Mouse (Mus musculus): ENCODE data around the gene 4930558K02Rik. TPM values are rescaled to one million over a fixed set of nuclear protein-coding genes. Genes with fewer than 3 reads are reported as not detected.

4930558K02Rik gene
- polyA plus RNA-seq, 1 experiment from 2014 or later, result not detected

DNA sequence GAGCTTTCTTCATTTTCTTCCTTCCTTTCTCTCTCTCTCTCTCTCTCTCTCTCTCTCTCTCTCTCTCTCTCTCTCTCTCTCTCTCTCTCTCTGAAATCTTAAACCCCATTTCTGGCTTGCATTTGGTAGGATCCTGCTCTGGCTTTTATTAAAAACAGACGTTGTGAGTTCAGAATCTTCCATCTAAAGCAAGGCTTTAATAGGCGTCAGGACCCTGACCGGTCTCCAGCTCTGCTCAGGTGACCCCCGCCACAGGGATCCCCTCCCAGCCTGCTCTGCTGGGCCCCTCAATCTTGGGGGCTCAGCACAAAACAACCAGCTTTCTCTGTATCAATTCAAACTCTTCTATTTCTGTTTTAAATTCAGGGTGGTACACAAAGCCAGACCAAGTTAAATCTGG lies 28.8 kb upstream of the 4930558K02Rik start:
- no peak overlapping the region for H3K9ac ChIP-seq (replicated peaks)
- H3K27ac ChIP-seq (ENCODE audit: low read depth), result no peak overlapping the region
- no peaks in the 10 kb centered on the region for H3K36me3 ChIP-seq (replicated peaks; ENCODE audit: insufficient read depth, low read length)
- ATAC-seq (no peak), DNase-seq (no peak)
- H3K9me3 ChIP-seq (ENCODE audit: low read length), result no peaks in the 10 kb centered on the region
- H3K4me2 ChIP-seq (ENCODE audit: low read depth, low read length), result no peak overlapping the region
- TF ChIP-seq CTCF (IDR thresholded peaks at IDR 0.05; ENCODE audit: low read depth), result no peak
- TF ChIP-seq EP300 (IDR thresholded peaks at IDR 0.05; ENCODE audit: low read depth), result no peak
- peaks cover 6% of the 10 kb centered on the region; the same call in 1 of the 2 replicates for H3K4me1 ChIP-seq (ENCODE audit: insufficient read depth)
- H3K27me3 ChIP-seq (ENCODE audit: insufficient read depth, low read length), result no peaks in the 10 kb centered on the region
- WGBS (ENCODE audit: insufficient replicate concordance), result 67% methylated on average over 4 of the region's 4 CpGs
- H3K4me3 ChIP-seq (ENCODE audit: low read depth, low read length), result no peak overlapping the region

DNA sequence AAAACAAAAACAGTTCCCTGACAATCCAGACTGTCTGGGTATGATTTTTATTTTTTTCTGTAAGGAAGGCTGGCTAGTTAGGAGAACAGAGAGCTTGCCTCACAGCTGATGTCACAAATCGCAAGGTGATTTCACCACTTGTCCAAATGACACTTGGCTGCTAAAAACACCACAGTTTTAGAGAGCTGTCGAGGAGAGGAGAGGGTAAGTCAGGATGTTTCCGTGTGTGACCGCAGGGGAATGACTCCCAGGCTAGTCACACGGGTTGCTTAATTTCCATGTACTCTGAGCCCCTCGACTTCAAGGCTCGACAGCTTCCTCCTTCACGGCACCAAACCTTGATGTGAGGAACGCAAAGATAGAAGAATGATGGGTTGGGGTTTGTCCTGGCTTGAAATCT lies 26.7 kb upstream of the 4930558K02Rik start:
- H3K36me3 ChIP-seq (replicated peaks; ENCODE audit: insufficient read depth, low read length), result no peaks in the 10 kb centered on the region
- peaks cover 6% of the 10 kb centered on the region; the same call in 1 of the 2 replicates for H3K4me1 ChIP-seq (ENCODE audit: insufficient read depth)
- 54% methylated on average over 9 of the region's 9 CpGs for WGBS (ENCODE audit: insufficient replicate concordance)
- H3K4me2 ChIP-seq (ENCODE audit: low read depth, low read length), result no peak overlapping the region
- no peak overlapping the region for H3K9ac ChIP-seq (replicated peaks)
- TF ChIP-seq EP300 (IDR thresholded peaks at IDR 0.05; ENCODE audit: low read depth), result no peak
- TF ChIP-seq CTCF (IDR thresholded peaks at IDR 0.05; ENCODE audit: low read depth), result no peak
- H3K27ac ChIP-seq (ENCODE audit: low read depth), result no peak overlapping the region
- peak; percentile 37 for ATAC-seq
- DNase-seq, result peak; percentile 33
- no peaks in the 10 kb centered on the region for H3K9me3 ChIP-seq (ENCODE audit: low read length)
- H3K27me3 ChIP-seq (ENCODE audit: insufficient read depth, low read length), result no peaks in the 10 kb centered on the region
- H3K4me3 ChIP-seq (ENCODE audit: low read depth, low read length), result no peak overlapping the region

- H3K4me3 ChIP-seq (ENCODE audit: low read depth, low read length), result peak overlapping the region; percentile 19
- ATAC-seq (peak; percentile 88), DNase-seq (peak; percentile 64)
- no peaks in the 10 kb centered on the region for H3K9me3 ChIP-seq (ENCODE audit: low read length)
- H3K27me3 ChIP-seq (ENCODE audit: insufficient read depth, low read length), result no peaks in the 10 kb centered on the region
- H3K36me3 ChIP-seq (replicated peaks; ENCODE audit: insufficient read depth, low read length), result no peaks in the 10 kb centered on the region
- TF ChIP-seq EP300 (IDR thresholded peaks at IDR 0.05; ENCODE audit: low read depth), result no peak
- TF ChIP-seq CTCF (IDR thresholded peaks at IDR 0.05; ENCODE audit: low read depth), result peak; percentile 72
- H3K4me2 ChIP-seq (ENCODE audit: low read depth, low read length), result peak overlapping the region; percentile 49
- 26% methylated on average over 23 of the region's 23 CpGs for WGBS (ENCODE audit: insufficient replicate concordance)
- H3K27ac ChIP-seq (ENCODE audit: low read depth), result peak overlapping the region; percentile 77
- H3K9ac ChIP-seq (replicated peaks), result peak overlapping the region; percentile 28
- H3K4me1 ChIP-seq (ENCODE audit: insufficient read depth), result peaks cover 8% of the 10 kb centered on the region; the same call in 1 of the 2 replicates
Measured at GRCm38 (mm10) chr1:162004821-162005770, 25.7 kb upstream of the 4930558K02Rik start.

DNA sequence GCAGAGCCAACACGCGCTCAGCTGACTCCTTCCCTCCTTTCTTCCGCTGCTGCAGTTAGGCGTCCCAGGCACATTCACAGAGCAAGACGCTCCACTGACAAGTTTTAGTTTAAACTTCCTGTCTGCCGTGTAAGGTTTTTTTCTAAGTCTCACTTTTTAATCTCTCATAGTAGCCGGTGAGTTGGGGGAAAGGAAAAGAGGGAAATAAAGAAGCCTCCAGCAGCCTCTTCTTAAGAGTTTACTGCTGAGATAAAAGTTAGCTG lies 25.0 kb upstream of the 4930558K02Rik start:
- Histone ChIP-seq H3K4me1 (ENCODE audit: insufficient read depth) (peaks cover 11% of the 10 kb centered on the region; the same call in 1 of the 2 replicates), H3K27me3 (ENCODE audit: insufficient read depth, low read length) (no peaks in the 10 kb centered on the region), H3K9me3 (ENCODE audit: low read length) (no peaks in the 10 kb centered on the region), H3K4me3 (ENCODE audit: low read depth, low read length) (no peak overlapping the region), H3K36me3 (replicated peaks; ENCODE audit: insufficient read depth, low read length) (no peaks in the 10 kb centered on the region), H3K27ac (ENCODE audit: low read depth) (peak overlapping the region; percentile 77; the same call in 1 of the 2 replicates), H3K9ac (replicated peaks) (0 out of 2 replicates have a peak overlapping the region, but pooled peaks have one; percentile 28), H3K4me2 (ENCODE audit: low read depth, low read length) (peak overlapping the region; percentile 38; the same call in 1 of the 2 replicates)
- TF ChIP-seq EP300 (IDR thresholded peaks at IDR 0.05; ENCODE audit: low read depth) (no peak), CTCF (IDR thresholded peaks at IDR 0.05; ENCODE audit: low read depth) (no peak)
- 43% methylated on average over 7 of the region's 7 CpGs for WGBS (ENCODE audit: insufficient replicate concordance)
- DNase-seq, result no peak
- ATAC-seq, result no peak

DNA sequence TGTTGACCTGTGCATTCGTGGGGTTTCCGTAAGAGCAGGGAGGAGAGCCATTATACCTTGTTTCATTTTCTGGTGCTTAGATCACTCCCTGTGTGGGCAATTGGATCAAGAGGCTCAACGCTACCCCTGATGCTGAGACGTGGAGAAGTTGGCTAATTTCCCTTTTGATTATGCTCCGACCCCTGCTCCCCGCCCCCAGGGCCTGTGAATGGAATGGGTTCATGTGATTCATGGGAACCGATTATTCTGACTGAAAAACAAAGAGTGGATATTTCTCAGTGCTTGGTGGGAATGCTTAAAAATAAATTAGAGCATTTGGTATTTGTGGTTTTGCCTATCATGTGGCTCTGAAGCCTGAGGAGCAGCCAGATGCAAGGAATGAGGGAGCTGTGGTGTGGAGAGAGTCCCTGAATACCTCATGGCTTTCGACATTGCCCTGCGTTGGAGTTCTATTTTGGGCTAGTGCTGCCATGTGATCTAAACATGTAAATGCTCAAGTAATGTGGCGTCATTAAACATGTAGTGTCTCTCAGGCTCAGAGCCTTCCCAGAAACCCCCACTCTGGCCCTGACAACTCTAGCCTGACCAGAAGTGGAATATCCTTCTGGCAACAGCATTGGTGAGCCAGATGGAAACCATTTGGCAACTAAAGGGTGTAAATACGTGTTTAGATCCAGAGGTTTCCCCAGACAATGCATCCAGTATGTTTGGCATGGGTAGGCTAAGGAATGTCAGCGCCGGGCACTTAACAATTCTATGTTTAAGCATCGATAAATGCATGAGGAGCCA lies 24.5 kb upstream of the 4930558K02Rik start:
- DNase-seq (no peak), ATAC-seq (no peak)
- Histone ChIP-seq H3K4me1 (ENCODE audit: insufficient read depth) (peaks cover 15% of the 10 kb centered on the region; the same call in 1 of the 2 replicates), H3K9me3 (ENCODE audit: low read length) (no peaks in the 10 kb centered on the region), H3K4me2 (ENCODE audit: low read depth, low read length) (peak overlapping the region; percentile 38; the same call in 1 of the 2 replicates), H3K27ac (ENCODE audit: low read depth) (0 out of 2 replicates have a peak overlapping the region, but pooled peaks have one; percentile 77), H3K36me3 (replicated peaks; ENCODE audit: insufficient read depth, low read length) (no peaks in the 10 kb centered on the region), H3K4me3 (ENCODE audit: low read depth, low read length) (no peak overlapping the region), H3K9ac (replicated peaks) (no peak overlapping the region), H3K27me3 (ENCODE audit: insufficient read depth, low read length) (no peaks in the 10 kb centered on the region)
- TF ChIP-seq EP300 (IDR thresholded peaks at IDR 0.05; ENCODE audit: low read depth) (no peak), CTCF (IDR thresholded peaks at IDR 0.05; ENCODE audit: low read depth) (no peak)
- 66% methylated on average over 14 of the region's 14 CpGs for WGBS (ENCODE audit: insufficient replicate concordance)

DNA sequence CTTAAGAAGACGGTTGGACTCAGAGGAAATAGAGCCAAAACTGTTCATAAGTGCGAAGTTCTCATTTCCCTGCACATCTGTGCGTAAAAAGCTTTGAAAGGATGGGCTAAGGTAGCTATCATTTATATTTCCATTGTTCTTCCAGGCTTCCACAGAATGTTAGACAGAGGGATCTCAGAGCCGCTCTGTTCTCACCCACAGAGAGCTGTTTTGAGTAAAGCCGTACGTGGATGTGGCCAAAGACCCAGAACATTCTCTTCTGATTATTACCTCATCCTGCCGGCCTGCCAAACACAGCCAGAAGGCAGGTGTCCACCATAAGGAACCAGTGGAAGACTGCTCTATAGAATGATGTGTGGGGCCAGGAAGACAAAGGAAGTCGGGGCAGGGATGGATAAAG lies 21.9 kb upstream of the 4930558K02Rik start:
- 80% methylated on average over 8 of the region's 8 CpGs for WGBS (ENCODE audit: insufficient replicate concordance)
- Histone ChIP-seq H3K4me1 (ENCODE audit: insufficient read depth) (peaks cover 15% of the 10 kb centered on the region; the same call in 1 of the 2 replicates), H3K27ac (ENCODE audit: low read depth) (no peak overlapping the region), H3K4me3 (ENCODE audit: low read depth, low read length) (no peak overlapping the region), H3K9ac (replicated peaks) (no peak overlapping the region), H3K4me2 (ENCODE audit: low read depth, low read length) (no peak overlapping the region), H3K9me3 (ENCODE audit: low read length) (no peaks in the 10 kb centered on the region), H3K27me3 (ENCODE audit: insufficient read depth, low read length) (no peaks in the 10 kb centered on the region), H3K36me3 (replicated peaks; ENCODE audit: insufficient read depth, low read length) (no peaks in the 10 kb centered on the region)
- DNase-seq, result no peak
- ATAC-seq, result no peak
- no peak for TF ChIP-seq EP300 (IDR thresholded peaks at IDR 0.05; ENCODE audit: low read depth)
- TF ChIP-seq CTCF (IDR thresholded peaks at IDR 0.05; ENCODE audit: low read depth), result no peak

All from liver, postnatal 0 days (tissue).